Mouse (Mus musculus) myocyte (in vitro differentiated cells): Measurements from ENCODE around the gene Magel2.

Experiments
- MAX ChIP-seq: IDR thresholded peaks from one replicate; pipeline ENCODE4 v1.6.1; 2011; ENCODE audit warnings: low read depth, mild to moderate bottlenecking, control low read depth
- MYOG ChIP-seq, 3 experiments: IDR thresholded peaks; one replicate each; pipeline ENCODE4 v1.6.1; 2011; ENCODE audit warnings: control low read depth in 2 of 3, low read depth in 2 of 3, mild to moderate bottlenecking in 2 of 3; ENCODE audit not compliant: insufficient read length in 2 of 3, control insufficient read depth in 1 of 3, insufficient read depth in 1 of 3
- POLR2A ChIP-seq: IDR thresholded peaks from one replicate; pipeline ENCODE4 v1.6.1; 2011; ENCODE audit warnings: low read depth, mild to moderate bottlenecking, control low read depth, moderate library complexity; ENCODE audit not compliant: insufficient read length
- POLR2AphosphoS2 ChIP-seq: IDR thresholded peaks from one replicate; pipeline ENCODE4 v1.6.1; 2011; ENCODE audit warnings: low read depth, control low read depth; ENCODE audit not compliant: insufficient read length
- REST ChIP-seq: IDR thresholded peaks from one replicate; pipeline ENCODE4 v1.6.1; 2011; ENCODE audit warnings: mild to moderate bottlenecking, control low read depth, moderate library complexity; ENCODE audit not compliant: insufficient read depth, insufficient read length
- SRF ChIP-seq: IDR thresholded peaks from one replicate; pipeline ENCODE4 v1.6.1; 2011; ENCODE audit warnings: low read depth; ENCODE audit not compliant: control insufficient read depth, insufficient read length
- TCF12 ChIP-seq: IDR thresholded peaks from one replicate; pipeline ENCODE4 v1.6.1; 2011; ENCODE audit warnings: mild to moderate bottlenecking, control low read depth; ENCODE audit not compliant: poor library complexity, insufficient read depth, severe bottlenecking
- TCF3 ChIP-seq: IDR thresholded peaks from one replicate; pipeline ENCODE4 v1.6.1; 2011; ENCODE audit warnings: low read depth, control low read depth; ENCODE audit not compliant: insufficient read length
- USF1 ChIP-seq: IDR thresholded peaks from one replicate; pipeline ENCODE4 v1.6.1; 2011; ENCODE audit warnings: low read depth, mild to moderate bottlenecking, control low read depth, moderate library complexity

DNA sequence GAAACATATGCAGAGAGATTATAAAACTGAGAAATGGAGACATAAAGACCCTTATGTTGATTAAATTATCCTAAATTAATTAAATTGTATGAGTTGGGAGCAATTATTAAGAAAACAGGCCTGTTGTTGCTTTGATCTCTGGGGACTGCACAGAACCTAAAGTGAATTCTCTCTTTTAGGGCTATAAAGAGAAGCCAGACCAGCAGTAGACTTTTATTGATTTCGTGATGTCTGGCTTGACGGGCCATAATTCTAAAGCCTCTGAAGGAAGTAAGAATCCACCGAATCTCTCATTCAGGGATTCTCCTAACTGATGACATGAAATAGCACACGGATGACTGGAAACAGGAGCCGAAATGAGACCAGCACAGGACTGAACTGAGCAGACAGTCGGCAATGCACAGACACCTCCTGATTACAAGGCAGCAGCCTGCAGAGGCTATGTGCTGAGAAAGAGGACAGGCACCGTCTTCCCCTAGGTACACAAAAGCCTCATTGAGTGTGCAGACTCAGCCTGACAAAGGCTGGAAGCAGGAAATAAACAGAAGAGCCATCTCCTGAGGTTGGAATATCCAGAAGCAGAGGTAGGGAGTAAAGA, 11.7 kb upstream of the Magel2 start:
- TF ChIP-seq REST, result no peak
- no peak for TF ChIP-seq TCF3
- no peak for TF ChIP-seq MAX
- no peak for TF ChIP-seq POLR2AphosphoS2
- TF ChIP-seq SRF, result no peak
- no peak for TF ChIP-seq TCF12
- TF ChIP-seq POLR2A, result no peak
- no peak for TF ChIP-seq MYOG (IDR thresholded peaks at IDR 0.05; ENCODE audit: control insufficient read depth in 1 of 3, insufficient read depth in 1 of 3, insufficient read length in 2 of 3, low read depth in 2 of 3)
- TF ChIP-seq USF1, result no peak
